Mouse (Mus musculus): ENCODE data around the gene Il23r.

GRCm38 (mm10) chr6:67532665-67533440 lies 41.2 kb upstream of the Il23r start:
- TF ChIP-seq CTCF (IDR thresholded peaks at IDR 0.05; ENCODE audit: low read depth) (no peak), EP300 (IDR thresholded peaks at IDR 0.05; ENCODE audit: low read depth) (no peak)

All from heart, postnatal 0 days (tissue).